ENCODE assay signal across 26 mouse cellular contexts in the genomic region with DNA sequence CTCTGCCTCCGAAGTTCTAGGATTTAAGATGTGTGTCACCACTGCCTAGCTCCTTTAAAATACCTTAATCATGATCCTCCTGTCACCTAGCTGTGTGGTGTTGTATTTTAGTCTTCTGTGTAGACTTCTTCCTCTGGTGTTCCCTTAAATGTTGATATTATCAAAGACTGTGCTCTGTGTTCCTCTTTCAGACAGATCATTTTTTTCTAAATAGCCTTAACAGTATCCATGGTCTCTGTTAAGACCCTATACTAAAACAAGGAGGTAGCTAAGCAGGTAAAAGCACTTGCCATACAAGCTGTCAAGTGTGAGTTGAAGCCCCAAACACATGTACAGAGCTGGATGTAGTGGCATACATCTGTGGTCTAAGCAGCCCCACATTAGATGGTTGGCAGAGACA.
"Had no signal": no experiment of that assay in that cellular context is flagged by ENCODE, and none has a peak within 500 bp of the region (broad histone marks: within the 10 kb centered on the region; RNA-seq: fewer than 3 reads in every experiment).

No protein-coding gene starts in this region.

- H3K9me3 ChIP-seq: embryonic facial prominence, embryonic 10.5 days; embryonic facial prominence, embryonic 12.5 days; embryonic facial prominence, embryonic 13.5 days; embryonic facial prominence, embryonic 15.5 days; forebrain, embryonic 10.5 days; forebrain, embryonic 12.5 days; forebrain, embryonic 13.5 days; forebrain, embryonic 15.5 days had no signal

- ATAC-seq: forebrain, embryonic 13.5 days; forebrain, embryonic 14.5 days; forebrain, embryonic 15.5 days; forebrain, embryonic 16.5 days; forebrain, postnatal 0 days had no signal

- DNase-seq: cerebellum, adult 9-11 months; cerebellum, postnatal 10 days; cerebellum, postnatal 14 days; cerebellum, postnatal 25 days; cerebellum, postnatal 36 days; embryo, embryonic 11 days; forebrain, postnatal 0 days; gastrocnemius, adult 2 months; gastrocnemius, postnatal 10 days; gastrocnemius, postnatal 14 days; gastrocnemius, postnatal 25 days; gastrocnemius, postnatal 36 days; heart, adult 11 months; heart, adult 18-20 months; heart, adult 2 months had no signal

- H3K27me3 ChIP-seq: embryonic facial prominence, embryonic 12.5 days; embryonic facial prominence, embryonic 13.5 days; embryonic facial prominence, embryonic 15.5 days; forebrain, embryonic 12.5 days; forebrain, embryonic 13.5 days; forebrain, embryonic 15.5 days had no signal

- H3K27ac ChIP-seq: embryonic facial prominence, embryonic 10.5 days; embryonic facial prominence, embryonic 12.5 days; embryonic facial prominence, embryonic 13.5 days; embryonic facial prominence, embryonic 15.5 days; forebrain, embryonic 10.5 days; forebrain, embryonic 12.5 days; forebrain, embryonic 13.5 days; forebrain, embryonic 15.5 days; gastrocnemius, adult 2 months; heart, adult 2 months had no signal

- H3K9ac ChIP-seq: embryonic facial prominence, embryonic 12.5 days; embryonic facial prominence, embryonic 13.5 days; embryonic facial prominence, embryonic 15.5 days; forebrain, embryonic 12.5 days; forebrain, embryonic 13.5 days; forebrain, embryonic 15.5 days; forebrain, postnatal 0 days had no signal

- H3K4me1 ChIP-seq: embryonic facial prominence, embryonic 10.5 days; embryonic facial prominence, embryonic 12.5 days; embryonic facial prominence, embryonic 13.5 days; embryonic facial prominence, embryonic 15.5 days; forebrain, embryonic 10.5 days; forebrain, embryonic 12.5 days; forebrain, embryonic 13.5 days; forebrain, embryonic 15.5 days had no signal

- H3K4me3 ChIP-seq: embryonic facial prominence, embryonic 10.5 days; embryonic facial prominence, embryonic 12.5 days; embryonic facial prominence, embryonic 13.5 days; embryonic facial prominence, embryonic 15.5 days; erythroblast, embryonic 14.5 days; forebrain, embryonic 10.5 days; forebrain, embryonic 12.5 days; forebrain, embryonic 13.5 days; forebrain, embryonic 15.5 days; gastrocnemius, adult 2 months; heart, adult 2 months had no signal
